Mouse (Mus musculus) CH12.LX (cell line): ENCODE measurements around the gene Pafah1b1. TPM values are rescaled to one million over a fixed set of nuclear protein-coding genes. Genes with fewer than 3 reads are reported as not detected.
A peak's percentile ranks its signal among the peaks of the same experiment; 100 is the strongest.

Experiments
- DNase-seq: peaks from one replicate; pipeline ENCODE4 v3.0.0-alpha.2; 2013; ENCODE audit errors: extremely low read depth
- H3K27ac ChIP-seq: 2 replicates; pipeline ENCODE4 v1.5.1; 2012; ENCODE audit warnings: low read depth, mild to moderate bottlenecking, control low read depth, moderate library complexity; ENCODE audit not compliant: insufficient read depth
- H3K27me3 ChIP-seq: replicated peaks from 2 replicates; pipeline ENCODE3; 2012; ENCODE audit warnings: inconsistent platforms
- H3K36me3 ChIP-seq, 2 experiments: replicated peaks in 1 of 2; 2 replicates each; pipeline versions ENCODE3 to v1.6.1; 2012; ENCODE audit warnings: inconsistent platforms in 1 of 2, low read length in 1 of 2, mild to moderate bottlenecking in 1 of 2, mixed read lengths in 1 of 2, moderate library complexity in 1 of 2; ENCODE audit not compliant: control insufficient read depth in 1 of 2, insufficient read depth in 1 of 2
- H3K4me1 ChIP-seq, 2 experiments: 2 replicates each; pipeline ENCODE4 v1.6.1; 2012; ENCODE audit warnings: inconsistent platforms in 1 of 2, moderate library complexity in 1 of 2; ENCODE audit not compliant: insufficient read depth in 2 of 2, control insufficient read depth in 1 of 2
- H3K4me2 ChIP-seq: 2 replicates; pipeline ENCODE4 v1.6.1; 2012; ENCODE audit warnings: low read depth, mild to moderate bottlenecking, control low read depth; ENCODE audit not compliant: poor library complexity, insufficient read depth, severe bottlenecking
- H3K4me3 ChIP-seq, 3 experiments: fragments of 150-350 bp in 1 of 3; sonication (generic) in 1 of 3; replicated peaks in 1 of 3; 2 replicates each; pipeline versions ENCODE3 to v1.5.1; 2011 to 2012; ENCODE audit warnings: low read depth in 2 of 3, low read length in 2 of 3, mild to moderate bottlenecking in 2 of 3, moderate library complexity in 2 of 3, control low read depth in 1 of 3, improper control_type of control experiment in 1 of 3, inconsistent platforms in 1 of 3, mixed read lengths in 1 of 3; ENCODE audit not compliant: poor library complexity in 1 of 3
- H3K79me2 ChIP-seq: replicated peaks from 2 replicates; pipeline ENCODE4 v1.6.1; 2012; ENCODE audit warnings: mild to moderate bottlenecking, moderate library complexity; ENCODE audit not compliant: control insufficient read depth, poor library complexity, insufficient read depth, severe bottlenecking; ENCODE audit errors: extremely low read depth
- H3K9ac ChIP-seq: 2 replicates; pipeline ENCODE4 v1.6.1; 2012; ENCODE audit warnings: low read depth, mild to moderate bottlenecking, control low read depth, moderate library complexity; ENCODE audit not compliant: insufficient read depth
- H3K9me3 ChIP-seq: replicated peaks from 2 replicates; pipeline ENCODE3; 2012; ENCODE audit warnings: low read length, inconsistent platforms, mixed read lengths
- BHLHE40 ChIP-seq: IDR thresholded peaks from 2 replicates; pipeline ENCODE4 v1.6.1; 2011; ENCODE audit warnings: mild to moderate bottlenecking, low read depth, low read length, improper control_type of control experiment
- CHD1 ChIP-seq: IDR thresholded peaks from 2 replicates; pipeline ENCODE4 v1.6.1; 2012; ENCODE audit warnings: low read depth, low read length, improper control_type of control experiment, inconsistent platforms
- CHD2 ChIP-seq: IDR thresholded peaks from 2 replicates; pipeline ENCODE4 v1.6.1; 2011; ENCODE audit warnings: low read length, improper control_type of control experiment
- CTCF ChIP-seq, 2 experiments: IDR thresholded peaks in 1 of 2; conservative IDR thresholded peaks in 1 of 2; 2 replicates each; pipeline ENCODE4 v1.5.1; 2011 to 2012; ENCODE audit warnings: low read depth in 2 of 2, low read length in 2 of 2, improper control_type of control experiment in 1 of 2, inconsistent platforms in 1 of 2, mild to moderate bottlenecking in 1 of 2, moderate library complexity in 1 of 2
- E2F4 ChIP-seq: IDR thresholded peaks from 2 replicates; pipeline ENCODE4 v1.6.1; 2011; ENCODE audit warnings: low read depth, low read length, improper control_type of control experiment; ENCODE audit not compliant: insufficient replicate concordance
- ELF1 ChIP-seq: IDR thresholded peaks from 2 replicates; pipeline ENCODE4 v1.6.1; 2014; ENCODE audit warnings: low read depth, mild to moderate bottlenecking, inconsistent platforms, low read length, improper control_type of control experiment
- EP300 ChIP-seq: IDR thresholded peaks from 2 replicates; pipeline ENCODE4 v1.6.1; 2011; ENCODE audit warnings: low read length, improper control_type of control experiment
- ETS1 ChIP-seq: conservative IDR thresholded peaks from 2 replicates; pipeline ENCODE4 v1.6.1; 2012; ENCODE audit warnings: low read depth, mild to moderate bottlenecking, inconsistent platforms, low read length, improper control_type of control experiment, moderate library complexity
- GABPA ChIP-seq: IDR thresholded peaks from 2 replicates; pipeline ENCODE4 v1.6.1; 2012; ENCODE audit warnings: low read depth, low read length, improper control_type of control experiment, inconsistent platforms; ENCODE audit not compliant: insufficient replicate concordance
- HCFC1 ChIP-seq: IDR thresholded peaks from 2 replicates; pipeline ENCODE4 v1.6.1; 2012; ENCODE audit warnings: low read depth, mild to moderate bottlenecking, inconsistent platforms, low read length, improper control_type of control experiment
- IRF4 ChIP-seq: IDR thresholded peaks from 2 replicates; pipeline ENCODE4 v1.6.1; 2014; ENCODE audit warnings: low read depth, mild to moderate bottlenecking, inconsistent platforms, low read length, improper control_type of control experiment
- JUN ChIP-seq: IDR thresholded peaks from 2 replicates; pipeline ENCODE4 v1.6.1; 2011; ENCODE audit warnings: low read depth, mild to moderate bottlenecking, low read length, improper control_type of control experiment, moderate library complexity; ENCODE audit not compliant: insufficient read depth
- JUND ChIP-seq: conservative IDR thresholded peaks from 2 replicates; pipeline ENCODE4 v1.6.1; 2011; ENCODE audit warnings: low read depth, low read length, improper control_type of control experiment
- KAT2A ChIP-seq: IDR thresholded peaks from 2 replicates; pipeline ENCODE4 v1.6.1; 2012; ENCODE audit warnings: low read length, improper control_type of control experiment, inconsistent platforms; ENCODE audit not compliant: insufficient replicate concordance
- MAFK ChIP-seq: IDR thresholded peaks from 2 replicates; pipeline ENCODE4 v1.6.1; 2011; ENCODE audit warnings: low read length, improper control_type of control experiment; ENCODE audit not compliant: insufficient replicate concordance
- MAX ChIP-seq: IDR thresholded peaks from 2 replicates; pipeline ENCODE4 v1.6.1; 2011; ENCODE audit warnings: low read length, improper control_type of control experiment
- MAZ ChIP-seq: IDR thresholded peaks from 2 replicates; pipeline ENCODE4 v1.6.1; 2012; ENCODE audit warnings: low read depth, mild to moderate bottlenecking, inconsistent platforms, low read length, improper control_type of control experiment, moderate library complexity
- MEF2A ChIP-seq: IDR thresholded peaks from 2 replicates; pipeline ENCODE4 v1.6.1; 2014; ENCODE audit warnings: low read depth, mild to moderate bottlenecking, inconsistent platforms, low read length, improper control_type of control experiment, borderline replicate concordance
- MXI1 ChIP-seq: IDR thresholded peaks from 2 replicates; pipeline ENCODE4 v1.6.1; 2011; ENCODE audit warnings: mild to moderate bottlenecking, low read depth, low read length, improper control_type of control experiment
- MYC ChIP-seq: IDR thresholded peaks from 2 replicates; pipeline ENCODE4 v1.6.1; 2011; ENCODE audit warnings: low read depth, mild to moderate bottlenecking, improper control_type of control experiment, low read length
- NELFE ChIP-seq: IDR thresholded peaks from 2 replicates; pipeline ENCODE4 v1.6.1; 2011; ENCODE audit warnings: low read depth, low read length, improper control_type of control experiment
- NRF1 ChIP-seq: IDR thresholded peaks from 2 replicates; pipeline ENCODE4 v1.6.1; 2014; ENCODE audit warnings: low read depth, mild to moderate bottlenecking, inconsistent platforms, low read length, improper control_type of control experiment, moderate library complexity
- PAX5 ChIP-seq: IDR thresholded peaks from 2 replicates; pipeline ENCODE4 v1.6.1; 2012; ENCODE audit warnings: low read length, inconsistent platforms, mixed read lengths
- POLR2A ChIP-seq: IDR thresholded peaks from 2 replicates; pipeline ENCODE4 v1.6.1; 2011; ENCODE audit warnings: low read depth, mild to moderate bottlenecking, improper control_type of control experiment, low read length
- POLR2AphosphoS2 ChIP-seq: IDR thresholded peaks from 2 replicates; pipeline ENCODE4 v1.6.1; 2011; ENCODE audit warnings: low read depth, low read length, improper control_type of control experiment
- RAD21 ChIP-seq: IDR thresholded peaks from 2 replicates; pipeline ENCODE4 v1.6.1; 2011; ENCODE audit warnings: low read depth, mild to moderate bottlenecking, low read length, improper control_type of control experiment, moderate library complexity
- RCOR1 ChIP-seq: conservative IDR thresholded peaks from 2 replicates; pipeline ENCODE4 v1.6.1; 2012; ENCODE audit warnings: low read depth, mild to moderate bottlenecking, inconsistent platforms, low read length, improper control_type of control experiment
- SIN3A ChIP-seq: IDR thresholded peaks from 2 replicates; pipeline ENCODE4 v1.6.1; 2012; ENCODE audit warnings: low read length, improper control_type of control experiment, inconsistent platforms
- SMC3 ChIP-seq: IDR thresholded peaks from 2 replicates; pipeline ENCODE4 v1.6.1; 2011; ENCODE audit warnings: low read depth, low read length, improper control_type of control experiment
- TBP ChIP-seq: conservative IDR thresholded peaks from 2 replicates; pipeline ENCODE4 v1.6.1; 2011; ENCODE audit warnings: low read depth, low read length, improper control_type of control experiment
- TCF12 ChIP-seq: IDR thresholded peaks from 2 replicates; pipeline ENCODE4 v1.6.1; 2014; ENCODE audit warnings: low read depth, mild to moderate bottlenecking, inconsistent platforms, low read length, improper control_type of control experiment
- UBTF ChIP-seq: IDR thresholded peaks from 2 replicates; pipeline ENCODE4 v1.6.1; 2012; ENCODE audit warnings: low read depth, mild to moderate bottlenecking, inconsistent platforms, low read length, improper control_type of control experiment, moderate library complexity
- USF1 ChIP-seq: IDR thresholded peaks from 2 replicates; pipeline ENCODE4 v1.6.1; 2014; ENCODE audit warnings: low read depth, mild to moderate bottlenecking, inconsistent platforms, low read length, improper control_type of control experiment
- USF2 ChIP-seq: conservative IDR thresholded peaks from 2 replicates; pipeline ENCODE4 v1.6.1; 2011; ENCODE audit warnings: low read depth, low read length, improper control_type of control experiment
- ZC3H11A ChIP-seq: IDR thresholded peaks from 2 replicates; pipeline ENCODE4 v1.6.1; 2012; ENCODE audit warnings: low read depth, mild to moderate bottlenecking, inconsistent platforms, low read length, improper control_type of control experiment
- ZKSCAN1 ChIP-seq: IDR thresholded peaks from 2 replicates; pipeline ENCODE4 v1.6.1; 2012; ENCODE audit warnings: low read depth, inconsistent platforms, low read length, improper control_type of control experiment, borderline replicate concordance
- ZMIZ1 ChIP-seq: IDR thresholded peaks from 2 replicates; pipeline ENCODE4 v1.6.1; 2012; ENCODE audit warnings: low read depth, mild to moderate bottlenecking, inconsistent platforms, low read length, improper control_type of control experiment
- ZNF384 ChIP-seq: IDR thresholded peaks from 2 replicates; pipeline ENCODE4 v1.6.1; 2012; ENCODE audit warnings: low read depth, low read length, improper control_type of control experiment, inconsistent platforms
- dilution Hi-C: fragments of 300-500 bp; cut with MboI; formaldehyde crosslinking; loops from 2 replicates; pipeline ENCODE4 v1.14.3; 2020; ENCODE audit warnings: low sequenced_read_pairs; ENCODE audit not compliant: extremely low pct_unique_long_range_greater_than_20kb, extremely low pct_ligation_motif_present
- in situ Hi-C: fragments of 300-500 bp; cut with MboI; formaldehyde crosslinking; loops from 3 replicates; pipeline ENCODE4 v1.14.3; 2019; ENCODE audit warnings: low sequenced_read_pairs, low pct_ligation_motif_present, low pct_unique_long_range_greater_than_20kb, mixed read lengths
- polyA plus RNA-seq: library from polyadenylated mRNA; unstranded; fragments of >175 nt; gene quantifications from 2 replicates; pipeline ENCODE4 v1.2.1, GENCODE M21; 2012; ENCODE audit warnings: low read depth; ENCODE audit not compliant: insufficient read length
- total RNA-seq, 2 experiments: library from RNA; depleted of rRNA; stranded (reverse); fragments of 300-350 nt in 1 of 2; fragments of >200 nt in 1 of 2; gene quantifications; 2 replicates each; pipeline ENCODE4 v1.2.3; 2012 to 2014

Pafah1b1 gene
- total RNA-seq (2012; rRNA removed) = 53.9 and 54.5 TPM in 2 replicates
- 107 and 143 TPM in 2 replicates for total RNA-seq (2014; rRNA removed)
- polyA plus RNA-seq = 136 and 140 TPM in 2 replicates

DNA sequence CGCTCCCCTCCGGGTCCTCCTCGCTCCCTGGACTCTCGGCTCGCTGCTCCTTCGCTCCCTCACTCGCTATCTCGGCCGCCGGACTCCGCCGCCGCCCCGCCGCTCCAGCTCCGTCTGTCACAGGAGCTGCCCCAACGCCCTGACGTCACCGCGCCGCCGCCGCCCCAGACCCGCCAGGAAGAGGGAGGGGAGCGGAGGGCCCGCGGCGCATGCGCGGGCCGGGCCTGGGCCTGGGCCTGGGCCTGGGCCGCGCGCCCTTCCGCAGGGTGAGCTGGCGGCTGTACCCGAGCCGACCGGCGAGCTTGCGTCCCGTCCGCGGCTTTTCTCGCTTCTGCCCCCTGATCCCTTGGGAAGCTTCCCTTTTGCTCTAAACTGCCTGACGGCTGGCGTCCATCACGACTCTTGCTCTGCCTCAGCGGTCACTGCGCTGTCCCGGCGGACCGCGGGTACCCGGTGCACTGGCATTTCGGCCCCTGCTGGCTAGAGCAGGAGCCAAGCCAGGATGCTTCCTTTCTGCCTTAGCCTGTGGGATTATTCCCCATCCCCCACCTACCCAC is at the start of gene Pafah1b1:
Pafah1b1 (minus strand) TSS at position 436 of the 557 bp plus-strand sequence.
- dilution Hi-C loops (no loop called here), in situ Hi-C loops (no loop called here)
- H3K36me3 ChIP-seq = peaks cover 0 to 6% of the 10 kb centered on the region in 2 experiments
- TF ChIP-seq CHD2 = no peak; the same call in 1 of the 2 replicates
- no peak for TF ChIP-seq RCOR1
- no peak for TF ChIP-seq ZC3H11A
- TF ChIP-seq RAD21 = no peak
- TF ChIP-seq UBTF = peak; percentile 47; the same call in 1 of the 2 replicates
- peak in 1 of 2 experiments; percentile 8; a peak in 1 of 4 replicates for TF ChIP-seq CTCF (conservative IDR thresholded peaks at IDR 0.05 in 1 of 2, IDR thresholded peaks at IDR 0.05 in 1 of 2; ENCODE audit: low read depth in 2 of 2, low read length in 2 of 2)
- no peak for TF ChIP-seq SMC3
- TF ChIP-seq USF1 = no peak
- peak; percentile 61; the same call in 1 of the 2 replicates for TF ChIP-seq HCFC1
- no peak for TF ChIP-seq CHD1
- no peak for TF ChIP-seq IRF4
- TF ChIP-seq KAT2A = peak; percentile 78; the same call in 1 of the 2 replicates
- peak; percentile 91 for TF ChIP-seq TCF12
- 0 out of 2 replicates have a peak, but pooled peaks have one; percentile 5 for TF ChIP-seq MAZ
- TF ChIP-seq JUN = no peak
- peak; percentile 90 for TF ChIP-seq POLR2AphosphoS2
- peak; percentile 74 for TF ChIP-seq MXI1
- no peak for TF ChIP-seq ETS1
- no peak for TF ChIP-seq MYC
- TF ChIP-seq NRF1 = peak; percentile 100
- no peak for TF ChIP-seq TBP
- peak; percentile 99 for TF ChIP-seq POLR2A
- TF ChIP-seq EP300 = no peak
- no peak for TF ChIP-seq SIN3A
- TF ChIP-seq ZMIZ1 = peak; percentile 92
- TF ChIP-seq MAFK = no peak
- TF ChIP-seq JUND = no peak
- no peak for TF ChIP-seq MAX
- no peak for TF ChIP-seq PAX5
- TF ChIP-seq USF2 = no peak
- no peak for TF ChIP-seq GABPA
- TF ChIP-seq NELFE = peak; percentile 99
- TF ChIP-seq BHLHE40 = no peak
- no peak; the same call in 1 of the 2 replicates for TF ChIP-seq ZKSCAN1
- TF ChIP-seq ZNF384 = no peak
- peak; percentile 88 for TF ChIP-seq ELF1
- TF ChIP-seq E2F4 = no peak
- peak; percentile 75 for TF ChIP-seq MEF2A
- peak within 1 kb of the TSS; percentile 71 to 90 (median 76) for H3K4me3 ChIP-seq
- no peaks in the 10 kb centered on the region for H3K27me3 ChIP-seq
- peak; percentile 96 for DNase-seq
- H3K27ac ChIP-seq = peak within 1 kb of the TSS; percentile 87
- H3K9ac ChIP-seq = peak within 1 kb of the TSS; percentile 92
- no peaks in the 10 kb centered on the region for H3K9me3 ChIP-seq
- peaks cover 3 to 31% of the 10 kb centered on the region in 2 experiments; a peak in 3 of 4 replicates for H3K4me1 ChIP-seq
- peaks cover 39% of the 10 kb centered on the region for H3K79me2 ChIP-seq
- peak within 1 kb of the TSS; percentile 73 for H3K4me2 ChIP-seq
